Mouse (Mus musculus) kidney, embryonic 16.5 days (tissue): Measurements from ENCODE around the gene Fam240a. TPM values are rescaled to one million over a fixed set of nuclear protein-coding genes. Genes with fewer than 3 reads are reported as not detected.

Experiments used
- ATAC-seq: fragments of 200-750 bp; cut with Nextera tagmentation; 2 replicates; pipeline ENCODE4 v1.8.0; 2017; ENCODE audit warnings: moderate TSS enrichment; ENCODE audit not compliant: low FRiP score, low TSS enrichment
- H3K27ac ChIP-seq: fragments of 300-500 bp; sonication (generic); 2 replicates; pipeline ENCODE4 v1.5.1; 2014; ENCODE audit warnings: low read length
- H3K27me3 ChIP-seq: fragments of 300-500 bp; sonication (generic); 2 replicates; pipeline ENCODE4 v1.6.1; 2014; ENCODE audit warnings: low read length, control low read depth, mixed read lengths; ENCODE audit not compliant: insufficient read depth
- H3K36me3 ChIP-seq: fragments of 300-500 bp; sonication (generic); 2 replicates; pipeline ENCODE4 v1.6.1; 2014; ENCODE audit warnings: low read length, control low read depth, mixed read lengths; ENCODE audit not compliant: insufficient read depth
- H3K4me1 ChIP-seq: fragments of 300-500 bp; sonication (generic); 2 replicates; pipeline ENCODE4 v1.6.1; 2014; ENCODE audit warnings: low read length, control low read depth, mixed read lengths; ENCODE audit not compliant: insufficient read depth
- H3K4me2 ChIP-seq: fragments of 300-500 bp; sonication (generic); replicated peaks from 2 replicates; pipeline ENCODE4 v1.6.1; 2014; ENCODE audit warnings: low read depth, low read length
- H3K4me3 ChIP-seq: fragments of 300-500 bp; sonication (generic); 2 replicates; pipeline ENCODE4 v1.5.1; 2014; ENCODE audit warnings: mild to moderate bottlenecking, low read length
- H3K9ac ChIP-seq: fragments of 300-500 bp; sonication (generic); replicated peaks from 2 replicates; pipeline ENCODE4 v1.6.1; 2014; ENCODE audit warnings: low read length
- H3K9me3 ChIP-seq: fragments of 300-500 bp; sonication (generic); 2 replicates; pipeline ENCODE4 v1.6.1; 2016; ENCODE audit warnings: low read length, control low read depth
- WGBS: fragments of 180-500 bp; shearing (Covaris S2); extraction: QIAGEN DNeasy Blood & Tissue Kit; methylation state at CpG from one replicate; pipeline ENCODE4 v1.1.7; 2014; 5-methylcytosine and 5-hydroxymethylcytosine counted together
- polyA plus RNA-seq: library from polyadenylated mRNA; unstranded; fragments of >200 nt; fragmentation: Nextera tagmentation; extraction: Ambion mirVana; gene quantifications from 2 replicates; pipeline ENCODE4 v1.2.1, GENCODE M21; 2015

The Fam240a gene
- polyA plus RNA-seq, 1 experiment from 2014 or later = not detected

GRCm38 (mm10) chr9:110920665-110921419 lies 4.2 kb upstream of the Fam240a start:
- no peak overlapping the region for H3K4me3 ChIP-seq
- H3K9me3 ChIP-seq = no peaks in the 10 kb centered on the region
- no peak overlapping the region for H3K27ac ChIP-seq
- no peaks in the 10 kb centered on the region for H3K4me1 ChIP-seq
- no peak overlapping the region for H3K4me2 ChIP-seq
- no peak overlapping the region for H3K9ac ChIP-seq
- ATAC-seq = no peak
- no peaks in the 10 kb centered on the region for H3K27me3 ChIP-seq
- 43% methylated on average over 15 of the region's 15 CpGs for WGBS
- no peaks in the 10 kb centered on the region for H3K36me3 ChIP-seq

GRCm38 (mm10) chr9:110915466-110915865 lies 1.2 kb downstream of the Fam240a start:
- no peaks in the 10 kb centered on the region for H3K9me3 ChIP-seq
- no peak for ATAC-seq
- no peak overlapping the region for H3K9ac ChIP-seq
- no peak overlapping the region for H3K4me2 ChIP-seq
- no peaks in the 10 kb centered on the region for H3K4me1 ChIP-seq
- H3K36me3 ChIP-seq = no peaks in the 10 kb centered on the region
- no peak overlapping the region for H3K27ac ChIP-seq
- no peaks in the 10 kb centered on the region for H3K27me3 ChIP-seq
- no peak overlapping the region for H3K4me3 ChIP-seq
- WGBS = 47% methylated on average over 8 of the region's 8 CpGs

DNA sequence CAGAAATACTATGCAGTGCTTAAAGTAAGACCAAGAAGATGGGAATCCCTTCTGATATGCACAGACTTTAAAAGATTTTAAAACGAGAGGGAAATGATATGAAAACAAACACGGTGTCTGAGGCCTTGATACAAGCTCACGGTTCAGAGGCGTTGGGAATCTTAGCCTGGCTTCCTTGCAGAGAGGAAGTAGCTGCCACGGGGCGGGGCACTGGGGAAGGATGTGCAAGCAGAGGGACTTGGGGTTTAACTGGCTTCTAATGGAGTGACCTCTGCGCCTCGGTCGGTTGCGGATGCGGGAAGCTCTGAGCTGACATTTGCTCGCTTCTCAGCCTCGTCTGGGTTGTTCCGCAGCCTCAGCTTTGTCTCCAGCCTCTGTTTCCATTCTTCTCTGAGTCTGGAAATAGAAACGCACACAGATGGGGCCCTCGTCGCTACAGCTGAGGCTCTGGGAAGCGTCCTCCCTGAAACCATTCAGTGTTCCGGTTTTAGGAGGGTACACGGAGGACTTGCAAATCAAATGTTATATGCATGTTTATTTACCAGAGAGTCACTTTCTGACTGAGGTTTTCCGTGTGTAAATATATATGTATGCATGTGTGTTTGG lies 1.9 kb downstream of the Fam240a start:
- no peaks in the 10 kb centered on the region for H3K27me3 ChIP-seq
- WGBS = 64% methylated on average over 21 of the region's 21 CpGs
- no peaks in the 10 kb centered on the region for H3K4me1 ChIP-seq
- H3K9ac ChIP-seq = no peak overlapping the region
- H3K9me3 ChIP-seq = no peaks in the 10 kb centered on the region
- H3K36me3 ChIP-seq = no peaks in the 10 kb centered on the region
- no peak overlapping the region for H3K4me3 ChIP-seq
- no peak overlapping the region for H3K4me2 ChIP-seq
- ATAC-seq = no peak
- H3K27ac ChIP-seq = no peak overlapping the region

DNA sequence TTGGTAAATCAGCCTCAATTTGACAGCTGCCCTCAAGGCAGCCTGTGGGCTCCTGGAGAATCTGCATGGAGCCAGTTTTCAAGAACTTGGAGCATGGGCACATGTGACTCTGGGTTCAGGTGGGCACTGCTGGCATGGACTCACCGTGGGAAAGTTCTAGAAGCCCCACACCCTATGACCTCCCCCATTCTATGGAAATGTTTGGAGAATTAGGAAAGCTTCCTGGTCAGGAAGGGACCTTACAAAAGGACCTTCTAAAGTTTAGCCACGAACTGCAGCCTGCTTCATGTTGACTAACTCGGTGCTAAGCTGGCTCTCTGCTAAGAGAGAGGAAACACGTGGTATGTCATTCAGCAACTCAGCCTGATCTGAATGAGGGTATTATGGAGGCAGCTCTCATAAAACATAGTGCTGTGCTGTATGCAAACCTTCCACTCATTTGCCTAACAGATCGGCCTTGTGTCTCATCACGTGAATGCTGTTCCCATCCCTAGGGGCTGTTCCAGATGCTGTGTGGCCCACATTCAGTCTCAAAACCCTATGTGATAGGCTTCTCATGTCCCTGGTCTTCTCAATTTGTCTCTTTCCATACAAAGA lies 7.2 kb downstream of the Fam240a start:
- no peak overlapping the region for H3K27ac ChIP-seq
- ATAC-seq = no peak
- no peak overlapping the region for H3K9ac ChIP-seq
- H3K36me3 ChIP-seq = no peaks in the 10 kb centered on the region
- 0 out of 2 replicates have a peak, but pooled peaks cover 5% of the 10 kb centered on the region for H3K9me3 ChIP-seq
- no peak overlapping the region for H3K4me2 ChIP-seq
- H3K27me3 ChIP-seq = no peaks in the 10 kb centered on the region
- WGBS = 78% methylated on average over 6 of the region's 6 CpGs
- no peak overlapping the region for H3K4me3 ChIP-seq
- no peaks in the 10 kb centered on the region for H3K4me1 ChIP-seq

DNA sequence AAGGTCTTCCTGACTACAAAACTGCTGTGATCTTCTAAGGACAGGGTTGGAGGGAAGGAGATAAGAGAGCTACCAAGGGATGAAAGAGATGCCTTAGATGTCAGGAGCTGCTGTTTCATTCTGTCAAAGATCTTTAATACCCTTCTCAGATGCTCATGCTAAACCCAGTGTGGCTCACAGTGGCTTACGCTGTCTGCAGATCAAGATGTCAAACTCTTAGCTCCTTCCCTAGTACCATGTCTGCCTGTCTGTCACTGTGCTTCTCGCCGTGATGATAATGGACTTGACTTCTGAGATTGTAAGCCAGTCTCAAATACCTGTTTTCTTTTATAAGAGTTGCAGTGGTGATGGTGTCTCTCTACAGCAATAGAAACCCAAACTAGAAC lies 8.0 kb downstream of the Fam240a start:
- WGBS = 95% methylated on average over 3 of the region's 3 CpGs
- no peaks in the 10 kb centered on the region for H3K4me1 ChIP-seq

DNA sequence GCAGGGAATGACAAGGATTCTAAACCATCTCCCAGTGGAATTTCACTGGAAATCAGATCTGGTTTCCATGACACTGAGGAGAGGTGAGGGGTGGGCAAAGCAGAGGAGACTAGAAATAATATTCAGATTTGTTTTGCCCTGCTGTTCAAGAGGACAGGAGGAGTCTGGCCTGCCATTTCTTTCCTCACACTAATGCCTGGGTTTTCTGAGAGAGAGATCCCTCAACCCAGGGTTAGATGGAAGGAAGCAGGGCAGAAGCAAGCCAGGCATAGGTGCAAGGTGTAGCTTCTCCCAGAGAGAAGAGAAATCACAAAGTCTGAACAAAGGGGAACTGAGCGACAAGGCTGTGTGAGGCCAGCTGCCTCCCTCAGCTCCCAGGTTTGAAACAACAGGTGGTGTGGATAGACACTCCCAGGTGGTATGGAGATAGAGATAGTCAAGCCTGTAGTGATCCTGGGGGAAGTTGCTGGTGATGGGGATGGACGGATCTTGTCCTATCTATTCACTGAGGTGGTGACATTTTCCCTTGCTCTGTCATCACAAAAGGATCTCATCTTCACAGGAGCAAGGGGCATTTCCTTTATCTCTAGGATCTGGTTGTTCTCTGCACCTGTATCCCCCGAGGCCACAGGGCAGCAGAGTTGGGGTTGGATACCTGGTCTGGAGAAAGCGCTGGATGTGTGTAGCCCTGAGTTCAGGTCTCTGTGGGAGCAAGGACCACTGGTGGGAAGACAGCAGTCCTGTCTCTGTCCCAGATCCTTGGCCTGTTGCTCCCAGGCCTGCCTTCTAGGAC lies 8.6 kb downstream of the Fam240a start:
- 80% methylated on average over 4 of the region's 4 CpGs for WGBS
- no peak overlapping the region for H3K9ac ChIP-seq
- H3K27ac ChIP-seq = no peak overlapping the region
- no peak overlapping the region for H3K4me2 ChIP-seq
- no peaks in the 10 kb centered on the region for H3K4me1 ChIP-seq
- H3K36me3 ChIP-seq = no peaks in the 10 kb centered on the region
- H3K9me3 ChIP-seq = 0 out of 2 replicates have a peak, but pooled peaks cover 5% of the 10 kb centered on the region
- no peak for ATAC-seq
- no peaks in the 10 kb centered on the region for H3K27me3 ChIP-seq
- no peak overlapping the region for H3K4me3 ChIP-seq

More for the DNA sequence above, 8.0 kb downstream of the Fam240a start:
- no peak overlapping the region for H3K27ac ChIP-seq
- no peaks in the 10 kb centered on the region for H3K27me3 ChIP-seq
- H3K4me2 ChIP-seq = no peak overlapping the region
- no peaks in the 10 kb centered on the region for H3K36me3 ChIP-seq
- H3K9ac ChIP-seq = no peak overlapping the region
- no peak for ATAC-seq
- H3K4me3 ChIP-seq = no peak overlapping the region
- 0 out of 2 replicates have a peak, but pooled peaks cover 5% of the 10 kb centered on the region for H3K9me3 ChIP-seq

GRCm38 (mm10) chr9:110907201-110907837 lies 9.3 kb downstream of the Fam240a start:
- Histone ChIP-seq H3K27ac (no peak overlapping the region), H3K27me3 (no peaks in the 10 kb centered on the region), H3K4me3 (no peak overlapping the region), H3K9ac (no peak overlapping the region), H3K4me2 (no peak overlapping the region), H3K36me3 (no peaks in the 10 kb centered on the region), H3K4me1 (no peaks in the 10 kb centered on the region), H3K9me3 (0 out of 2 replicates have a peak, but pooled peaks cover 5% of the 10 kb centered on the region)
- no peak for ATAC-seq
- 94% methylated on average over 11 of the region's 11 CpGs for WGBS

- 0 out of 2 replicates have a peak, but pooled peaks cover 1% of the 10 kb centered on the region for H3K9me3 ChIP-seq
- H3K9ac ChIP-seq = no peak overlapping the region
- no peak for ATAC-seq
- H3K36me3 ChIP-seq = no peaks in the 10 kb centered on the region
- no peaks in the 10 kb centered on the region for H3K27me3 ChIP-seq
- H3K4me3 ChIP-seq = no peak overlapping the region
- 88% methylated on average over 4 of the region's 4 CpGs for WGBS
- no peak overlapping the region for H3K27ac ChIP-seq
- H3K4me2 ChIP-seq = no peak overlapping the region
- H3K4me1 ChIP-seq = no peaks in the 10 kb centered on the region
Measured at GRCm38 (mm10) chr9:110902271-110902670, 14.4 kb downstream of the Fam240a start.

DNA sequence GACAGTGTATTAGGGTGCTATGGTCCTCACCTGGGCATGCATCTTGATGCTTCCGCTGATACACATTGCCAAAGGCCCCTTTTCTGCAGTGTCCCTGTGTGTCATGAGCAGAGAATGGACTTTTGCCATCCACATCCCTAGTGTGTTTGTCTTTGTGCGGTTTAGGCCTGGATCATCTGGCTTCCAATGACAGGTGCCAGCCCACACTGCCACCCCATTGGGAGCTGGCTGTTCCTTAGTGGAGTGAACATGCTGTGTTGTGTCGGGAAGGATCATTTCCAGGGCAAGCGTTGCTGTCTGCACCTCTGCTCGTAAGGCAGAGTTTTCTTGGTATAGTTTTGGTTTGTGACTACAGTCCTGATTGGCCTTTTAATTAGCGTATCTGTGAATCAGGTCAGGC lies 15.5 kb downstream of the Fam240a start:
- H3K27ac ChIP-seq = no peak overlapping the region
- 93% methylated on average over 6 of the region's 6 CpGs for WGBS
- H3K4me3 ChIP-seq = no peak overlapping the region
- H3K4me1 ChIP-seq = peaks cover 2% of the 10 kb centered on the region; the same call in 1 of the 2 replicates
- H3K9me3 ChIP-seq = no peaks in the 10 kb centered on the region
- H3K9ac ChIP-seq = no peak overlapping the region
- ATAC-seq = no peak
- H3K36me3 ChIP-seq = no peaks in the 10 kb centered on the region
- no peaks in the 10 kb centered on the region for H3K27me3 ChIP-seq
- H3K4me2 ChIP-seq = no peak overlapping the region
